Mouse (Mus musculus) hindbrain, embryonic 14.5 days (tissue): Measurements from ENCODE around the gene Gli3. TPM values are rescaled to one million over a fixed set of nuclear protein-coding genes. Genes with fewer than 3 reads are reported as not detected.

ENCODE experiments used
- ATAC-seq: fragments of 200-750 bp; cut with Nextera tagmentation; 2 replicates; pipeline ENCODE4 v1.8.0; 2017; ENCODE audit warnings: moderate number of reproducible peaks, mild to moderate bottlenecking, moderate TSS enrichment, moderate library complexity; ENCODE audit not compliant: low FRiP score
- DNase-seq: peaks from one replicate; pipeline ENCODE4 v3.0.0-alpha.2; 2015; ENCODE audit warnings: low spot score
- H3K27ac ChIP-seq: fragments of 300-500 bp; sonication (generic); 2 replicates; pipeline ENCODE4 v1.5.1; 2014; ENCODE audit warnings: mild to moderate bottlenecking, moderate library complexity
- H3K27me3 ChIP-seq: fragments of 300-500 bp; sonication (generic); 2 replicates; pipeline ENCODE4 v1.6.1; 2014; ENCODE audit warnings: mild to moderate bottlenecking, low read length, mixed read lengths; ENCODE audit not compliant: control insufficient read depth, insufficient read depth
- H3K36me3 ChIP-seq: fragments of 300-500 bp; sonication (generic); replicated peaks from 2 replicates; pipeline ENCODE4 v1.6.1; 2014; ENCODE audit not compliant: control insufficient read depth, insufficient read depth
- H3K4me1 ChIP-seq: fragments of 300-500 bp; sonication (generic); replicated peaks from 2 replicates; pipeline ENCODE4 v1.6.1; 2014; ENCODE audit warnings: antibody characterized with exemption, low read length, mixed read lengths; ENCODE audit not compliant: control insufficient read depth, insufficient read depth
- H3K4me2 ChIP-seq: fragments of 300-500 bp; sonication (generic); replicated peaks from 2 replicates; pipeline ENCODE4 v1.6.1; 2014; ENCODE audit warnings: mild to moderate bottlenecking, moderate library complexity
- H3K4me3 ChIP-seq: fragments of 300-500 bp; sonication (generic); replicated peaks from 2 replicates; pipeline ENCODE4 v1.5.1; 2014; ENCODE audit warnings: mild to moderate bottlenecking, low read length
- H3K9ac ChIP-seq: fragments of 300-500 bp; sonication (generic); 2 replicates; pipeline ENCODE4 v1.6.1; 2014
- H3K9me3 ChIP-seq: fragments of 300-500 bp; sonication (generic); 2 replicates; pipeline ENCODE4 v1.6.1; 2016; ENCODE audit warnings: low read length; ENCODE audit not compliant: control insufficient read depth
- WGBS: fragments of 180-500 bp; shearing (Covaris S2); extraction: QIAGEN DNeasy Blood & Tissue Kit; methylation state at CpG from one replicate; pipeline ENCODE4 v1.1.7; 2014; 5-methylcytosine and 5-hydroxymethylcytosine counted together
- polyA plus RNA-seq: library from polyadenylated mRNA; unstranded; fragments of >200 nt; fragmentation: Nextera tagmentation; extraction: Ambion mirVana; gene quantifications from 2 replicates; pipeline ENCODE4 v1.2.1, GENCODE M21; 2014

Gene Gli3
- polyA plus RNA-seq, 1 experiment from 2014 or later = 4.2 TPM

- Histone ChIP-seq H3K4me2 (no peak overlapping the region), H3K27ac (no peak overlapping the region), H3K9ac (no peak overlapping the region), H3K9me3 (no peaks in the 10 kb centered on the region), H3K36me3 (no peaks in the 10 kb centered on the region), H3K4me3 (no peak overlapping the region), H3K4me1 (peaks cover 11% of the 10 kb centered on the region), H3K27me3 (no peaks in the 10 kb centered on the region)
- 87% methylated on average over 2 of the region's 2 CpGs for WGBS
- DNase-seq (no peak), ATAC-seq (no peak)
Measured at GRCm38 (mm10) chr13:15599741-15600140, 136.7 kb downstream of the Gli3 start.

- Histone ChIP-seq H3K9ac (no peak overlapping the region), H3K9me3 (no peaks in the 10 kb centered on the region), H3K27me3 (no peaks in the 10 kb centered on the region), H3K4me3 (no peak overlapping the region), H3K4me2 (no peak overlapping the region), H3K27ac (no peak overlapping the region), H3K36me3 (no peaks in the 10 kb centered on the region), H3K4me1 (peaks cover 11% of the 10 kb centered on the region)
- 33% methylated on average over 5 of the region's 5 CpGs for WGBS
- no peak for ATAC-seq
- DNase-seq = no peak
Measured at GRCm38 (mm10) chr13:15602161-15602560, 139.1 kb downstream of the Gli3 start.

DNA sequence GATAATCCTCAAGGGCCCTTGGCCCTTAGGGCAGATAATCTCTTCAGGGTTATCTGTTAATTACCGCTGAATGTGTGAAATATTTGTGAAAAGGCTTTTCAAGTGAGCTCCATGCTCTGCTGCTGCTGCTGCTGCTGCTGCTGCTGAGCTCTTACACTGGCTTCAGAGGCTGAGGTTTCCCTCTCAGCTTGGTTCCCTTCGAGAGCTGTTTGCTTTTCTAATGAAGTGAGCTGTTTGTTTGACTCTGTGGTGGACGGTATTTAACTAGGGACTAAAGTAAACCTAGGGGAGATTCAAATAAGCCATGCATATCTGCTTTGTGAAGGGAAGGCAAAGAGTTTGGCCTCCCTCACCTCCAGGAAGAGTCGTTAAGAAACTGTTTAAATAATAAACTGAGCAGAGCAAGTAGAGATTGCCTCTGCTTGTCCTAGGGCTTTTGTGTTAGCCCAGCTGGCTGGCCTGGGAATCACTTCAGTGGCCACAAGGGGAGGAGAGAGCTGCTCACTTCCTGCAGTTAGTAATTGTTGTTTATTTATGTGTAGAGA, 139.7 kb downstream of the Gli3 start:
- H3K9ac ChIP-seq = no peak overlapping the region
- peaks cover 11% of the 10 kb centered on the region for H3K4me1 ChIP-seq
- WGBS = under 1% methylated on average over 4 of the region's 4 CpGs

GRCm38 (mm10) chr13:15604074-15604473, 141.0 kb downstream of the Gli3 start:
- DNase-seq (no peak), ATAC-seq (no peak)
- no peaks in the 10 kb centered on the region for H3K9me3 ChIP-seq
- no peak overlapping the region for H3K27ac ChIP-seq
- H3K4me1 ChIP-seq = peaks cover 11% of the 10 kb centered on the region
- no peaks in the 10 kb centered on the region for H3K27me3 ChIP-seq
- WGBS = 24% methylated on average over 6 of the region's 6 CpGs
- H3K4me2 ChIP-seq = no peak overlapping the region
- H3K36me3 ChIP-seq = no peaks in the 10 kb centered on the region
- H3K4me3 ChIP-seq = no peak overlapping the region
- H3K9ac ChIP-seq = no peak overlapping the region

More for the DNA sequence above, 139.7 kb downstream of the Gli3 start:
- no peak overlapping the region for H3K27ac ChIP-seq
- H3K36me3 ChIP-seq = no peaks in the 10 kb centered on the region
- ATAC-seq (peak; percentile 44; the same call in 1 of the 2 replicates), DNase-seq (no peak)
- H3K27me3 ChIP-seq = no peaks in the 10 kb centered on the region
- no peak overlapping the region for H3K4me2 ChIP-seq
- H3K4me3 ChIP-seq = no peak overlapping the region
- H3K9me3 ChIP-seq = no peaks in the 10 kb centered on the region

DNA sequence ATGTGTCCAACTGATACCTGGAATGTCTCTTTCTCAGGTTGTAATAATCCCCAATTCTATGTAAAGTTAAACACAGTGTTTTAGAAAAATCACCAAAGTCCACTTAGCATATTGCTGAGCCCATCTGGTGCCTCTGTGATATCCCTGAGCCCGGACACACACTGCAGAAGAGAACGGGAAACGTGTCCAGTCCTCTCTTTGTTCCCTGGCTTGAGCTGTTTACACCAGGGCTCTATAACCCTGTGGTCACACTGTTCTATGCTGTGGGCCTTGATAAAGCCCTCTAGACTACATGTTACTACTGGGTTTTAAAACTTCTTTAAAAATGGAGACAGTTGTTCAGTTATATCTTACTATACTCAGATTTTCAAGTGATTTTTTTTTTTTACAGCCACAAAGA, 154.4 kb downstream of the Gli3 start:
- H3K27ac ChIP-seq = no peak overlapping the region
- H3K4me3 ChIP-seq = no peak overlapping the region
- H3K4me1 ChIP-seq = peaks cover 20% of the 10 kb centered on the region
- no peaks in the 10 kb centered on the region for H3K9me3 ChIP-seq
- no peaks in the 10 kb centered on the region for H3K36me3 ChIP-seq
- no peaks in the 10 kb centered on the region for H3K27me3 ChIP-seq
- DNase-seq (no peak), ATAC-seq (no peak)
- 26% methylated on average over 3 of the region's 3 CpGs for WGBS
- H3K4me2 ChIP-seq = no peak overlapping the region
- no peak overlapping the region for H3K9ac ChIP-seq

DNA sequence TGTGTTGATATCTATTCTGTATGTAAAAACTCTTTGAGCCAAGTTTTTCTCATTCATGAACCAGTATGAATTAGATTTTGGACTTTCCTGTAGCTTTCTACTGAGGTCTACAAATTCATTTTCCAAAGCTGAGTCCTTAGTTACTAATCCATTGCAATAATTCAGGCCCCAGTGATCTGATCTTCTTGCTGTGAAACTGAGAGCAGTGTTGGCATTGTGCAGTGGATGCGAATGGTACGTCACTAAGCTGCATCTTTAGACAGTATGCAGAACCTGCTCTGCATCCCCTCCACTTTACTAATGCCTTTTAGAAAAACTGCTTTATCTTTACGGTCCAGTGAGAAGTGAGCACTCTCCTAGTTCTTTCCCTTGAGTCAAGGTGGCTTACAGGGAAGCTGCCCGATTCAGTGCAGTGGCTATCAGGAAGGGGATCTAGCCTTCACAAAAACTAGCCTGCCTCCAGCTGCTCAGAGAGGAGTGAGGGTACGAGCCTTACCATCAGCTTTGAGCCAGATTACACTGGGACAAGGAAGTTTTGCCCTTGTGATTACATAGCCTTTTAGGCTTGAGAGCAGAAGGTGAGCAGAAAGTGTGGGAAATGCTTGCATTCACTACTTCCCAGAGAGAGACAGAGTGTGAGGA, 155.1 kb downstream of the Gli3 start:
- peaks cover 21% of the 10 kb centered on the region for H3K4me1 ChIP-seq
- no peak overlapping the region for H3K27ac ChIP-seq
- H3K36me3 ChIP-seq = no peaks in the 10 kb centered on the region
- H3K27me3 ChIP-seq = no peaks in the 10 kb centered on the region
- H3K9me3 ChIP-seq = no peaks in the 10 kb centered on the region
- no peak overlapping the region for H3K4me3 ChIP-seq
- DNase-seq = no peak
- no peak overlapping the region for H3K4me2 ChIP-seq
- WGBS = 59% methylated on average over 5 of the region's 5 CpGs
- no peak for ATAC-seq
- H3K9ac ChIP-seq = no peak overlapping the region

DNA sequence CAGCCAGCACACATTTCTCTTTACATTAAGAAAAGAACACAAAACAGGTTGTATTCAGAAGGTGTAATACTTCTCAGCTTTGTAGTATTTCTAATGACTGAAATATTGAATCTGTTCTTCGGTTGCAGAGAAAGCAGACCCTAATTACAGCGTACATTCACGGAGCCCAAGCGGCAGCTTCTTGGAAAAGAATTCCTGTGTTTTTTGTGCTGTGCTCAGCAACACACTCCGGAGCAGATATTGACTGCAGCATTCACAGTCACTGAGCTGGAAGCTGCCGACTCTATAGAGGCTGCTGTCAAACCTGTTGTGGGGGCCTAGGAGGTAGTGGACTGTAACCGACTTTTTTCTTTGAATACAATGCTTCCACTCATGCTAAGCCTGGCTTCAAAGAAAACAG, 158.0 kb downstream of the Gli3 start:
- DNase-seq (peak; percentile 54), ATAC-seq (peak; percentile 56; the same call in 1 of the 2 replicates)
- Histone ChIP-seq H3K36me3 (no peaks in the 10 kb centered on the region), H3K9ac (peak overlapping the region; percentile 28), H3K9me3 (no peaks in the 10 kb centered on the region), H3K27me3 (no peaks in the 10 kb centered on the region), H3K4me1 (peaks cover 31% of the 10 kb centered on the region), H3K4me2 (peak overlapping the region; percentile 40), H3K4me3 (no peak overlapping the region), H3K27ac (no peak overlapping the region)
- WGBS = 14% methylated on average over 7 of the region's 7 CpGs

DNA sequence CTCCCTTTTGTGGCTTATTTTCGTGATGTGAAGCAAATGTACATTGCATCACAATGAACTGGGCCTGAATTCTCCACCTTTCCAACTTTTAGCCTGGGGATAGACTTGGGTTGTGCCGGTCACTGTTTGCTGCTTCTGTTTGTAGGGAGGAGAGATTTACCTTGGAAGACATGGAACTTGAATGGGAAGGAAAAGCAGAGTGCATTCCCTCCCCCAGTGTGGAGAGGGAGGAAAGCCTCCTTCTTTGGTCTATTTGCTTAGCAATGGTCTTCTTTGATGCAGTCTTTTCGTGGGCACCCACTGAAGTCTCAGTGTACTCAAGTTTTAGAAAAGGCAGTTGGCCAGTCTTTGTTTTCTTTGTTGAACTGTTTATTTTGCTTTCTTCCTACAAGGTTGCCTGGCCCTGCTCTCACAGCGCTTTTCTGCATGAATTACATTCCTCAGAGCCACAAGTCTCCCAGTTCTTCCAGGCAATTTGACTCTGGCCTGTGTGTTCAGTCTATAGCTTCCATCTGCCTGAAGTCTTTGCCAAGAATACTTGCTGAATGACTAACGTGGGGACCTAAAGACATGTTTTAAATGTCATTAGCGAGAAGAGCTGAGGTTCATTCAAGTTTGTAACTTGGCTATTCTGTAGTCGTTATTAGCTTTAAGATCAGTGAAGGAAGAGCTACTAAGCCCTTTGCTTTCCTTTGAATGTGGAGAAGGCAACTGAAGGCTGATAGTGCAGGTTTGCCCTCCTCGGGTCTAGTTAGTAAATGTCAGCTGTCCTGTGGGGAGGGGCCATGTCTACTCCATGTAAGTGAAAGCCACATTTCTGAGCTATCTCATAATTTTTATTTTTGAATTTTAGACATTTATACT, 161.7 kb downstream of the Gli3 start:
- Histone ChIP-seq H3K36me3 (no peaks in the 10 kb centered on the region), H3K4me2 (no peak overlapping the region), H3K4me1 (peaks cover 34% of the 10 kb centered on the region), H3K4me3 (no peak overlapping the region), H3K27me3 (no peaks in the 10 kb centered on the region), H3K9me3 (no peaks in the 10 kb centered on the region), H3K9ac (no peak overlapping the region), H3K27ac (no peak overlapping the region)
- DNase-seq (peak; percentile 50), ATAC-seq (peak; percentile 71; the same call in 1 of the 2 replicates)
- 9% methylated on average over 8 of the region's 8 CpGs for WGBS

DNA sequence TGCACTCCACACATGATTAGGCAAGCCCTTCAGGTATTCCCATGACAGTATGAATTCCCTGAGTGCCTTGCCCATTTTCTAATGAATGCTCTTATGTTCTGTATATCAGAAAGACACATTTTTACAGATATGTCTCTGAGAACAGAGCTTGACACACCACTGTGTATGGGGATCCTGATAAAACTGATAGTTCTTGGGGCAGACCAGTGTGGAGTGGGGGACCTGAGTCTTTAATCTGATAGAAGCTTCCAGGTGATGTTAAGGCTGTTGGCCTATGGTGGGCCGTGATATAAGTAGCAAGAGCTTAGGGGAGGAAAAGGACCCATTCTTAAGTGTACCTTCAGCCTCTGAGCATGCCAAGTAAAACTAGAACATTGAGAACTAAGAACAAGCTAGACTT, 178.5 kb downstream of the Gli3 start:
- Histone ChIP-seq H3K4me3 (no peak overlapping the region), H3K4me2 (no peak overlapping the region), H3K36me3 (no peaks in the 10 kb centered on the region), H3K27ac (no peak overlapping the region), H3K9ac (no peak overlapping the region), H3K9me3 (no peaks in the 10 kb centered on the region), H3K27me3 (no peaks in the 10 kb centered on the region), H3K4me1 (no peaks in the 10 kb centered on the region)
- 100% methylated on average over 1 of the region's 1 CpGs for WGBS
- DNase-seq = no peak
- no peak for ATAC-seq
